Mouse (Mus musculus): ENCODE results near the gene Hcfc1r1. TPM values are rescaled to one million over a fixed set of nuclear protein-coding genes. Genes with fewer than 3 reads are reported as not detected.

Gene Hcfc1r1
- polyA plus RNA-seq, 1 experiment from 2014 or later, result 183 TPM

- peaks cover 5% of the 10 kb centered on the region; the same call in 1 of the 2 replicates for H3K4me1 ChIP-seq (replicated peaks; ENCODE audit: control insufficient read depth, insufficient read depth)
- TF ChIP-seq CTCF (IDR thresholded peaks at IDR 0.05; ENCODE audit: low read depth), result no peak
- TF ChIP-seq EP300 (optimal IDR thresholded peaks at IDR 0.05), result no peak
- H3K9ac ChIP-seq (ENCODE audit: low read length), result no peak overlapping the region
- H3K36me3 ChIP-seq (ENCODE audit: control insufficient read depth, insufficient read depth, low read length), result no peaks in the 10 kb centered on the region
- no peaks in the 10 kb centered on the region for H3K9me3 ChIP-seq (ENCODE audit: control insufficient read depth, low read length)
- 0 out of 2 replicates have a peak, but pooled peaks cover 2% of the 10 kb centered on the region for H3K27me3 ChIP-seq (ENCODE audit: control insufficient read depth, insufficient read depth, low read length)
- H3K4me2 ChIP-seq (replicated peaks; ENCODE audit: low read depth), result no peak overlapping the region
- DNase-seq (ENCODE audit: low spot score), result peak; percentile 81
- WGBS, result 48% methylated on average over 10 of the region's 10 CpGs
- H3K4me3 ChIP-seq (ENCODE audit: low read depth, low read length), result no peak overlapping the region
- H3K27ac ChIP-seq (replicated peaks), result no peak overlapping the region
- ATAC-seq (ENCODE audit: low FRiP score, low TSS enrichment), result peak; percentile 75
Observed at GRCm38 (mm10) chr17:23681086-23681485, 7.7 kb downstream of the Hcfc1r1 start.

GRCm38 (mm10) chr17:23682092-23682491 is 8.7 kb downstream of the Hcfc1r1 start:
- Histone ChIP-seq H3K27ac (replicated peaks) (no peak overlapping the region), H3K4me3 (ENCODE audit: low read depth, low read length) (no peak overlapping the region), H3K9me3 (ENCODE audit: control insufficient read depth, low read length) (no peaks in the 10 kb centered on the region), H3K4me1 (replicated peaks; ENCODE audit: control insufficient read depth, insufficient read depth) (peaks cover 5% of the 10 kb centered on the region; the same call in 1 of the 2 replicates), H3K4me2 (replicated peaks; ENCODE audit: low read depth) (no peak overlapping the region), H3K27me3 (ENCODE audit: control insufficient read depth, insufficient read depth, low read length) (0 out of 2 replicates have a peak, but pooled peaks cover 2% of the 10 kb centered on the region), H3K36me3 (ENCODE audit: control insufficient read depth, insufficient read depth, low read length) (no peaks in the 10 kb centered on the region), H3K9ac (ENCODE audit: low read length) (no peak overlapping the region)
- DNase-seq (ENCODE audit: low spot score) (no peak), ATAC-seq (ENCODE audit: low FRiP score, low TSS enrichment) (0 out of 2 replicates have a peak, but pooled peaks have one; percentile 12)
- no peak for TF ChIP-seq EP300 (optimal IDR thresholded peaks at IDR 0.05)
- TF ChIP-seq CTCF (IDR thresholded peaks at IDR 0.05; ENCODE audit: low read depth), result no peak
- WGBS, result 36% methylated on average over 4 of the region's 4 CpGs

- Histone ChIP-seq H3K4me3 (ENCODE audit: low read depth, low read length) (no peak overlapping the region), H3K27ac (replicated peaks) (no peak overlapping the region), H3K36me3 (ENCODE audit: control insufficient read depth, insufficient read depth, low read length) (no peaks in the 10 kb centered on the region), H3K9ac (ENCODE audit: low read length) (no peak overlapping the region), H3K27me3 (ENCODE audit: control insufficient read depth, insufficient read depth, low read length) (0 out of 2 replicates have a peak, but pooled peaks cover 2% of the 10 kb centered on the region), H3K9me3 (ENCODE audit: control insufficient read depth, low read length) (no peaks in the 10 kb centered on the region), H3K4me2 (replicated peaks; ENCODE audit: low read depth) (no peak overlapping the region), H3K4me1 (replicated peaks; ENCODE audit: control insufficient read depth, insufficient read depth) (peaks cover 4% of the 10 kb centered on the region; the same call in 1 of the 2 replicates)
- ATAC-seq (ENCODE audit: low FRiP score, low TSS enrichment) (no peak), DNase-seq (ENCODE audit: low spot score) (no peak)
- WGBS, result 84% methylated on average over 3 of the region's 3 CpGs
- TF ChIP-seq EP300 (optimal IDR thresholded peaks at IDR 0.05) (no peak), CTCF (IDR thresholded peaks at IDR 0.05; ENCODE audit: low read depth) (no peak)
Observed at GRCm38 (mm10) chr17:23682530-23682929, 9.1 kb downstream of the Hcfc1r1 start.

GRCm38 (mm10) chr17:23683226-23683625 is 9.8 kb downstream of the Hcfc1r1 start:
- no peaks in the 10 kb centered on the region for H3K36me3 ChIP-seq (ENCODE audit: control insufficient read depth, insufficient read depth, low read length)
- no peak overlapping the region for H3K4me2 ChIP-seq (replicated peaks; ENCODE audit: low read depth)
- 0 out of 2 replicates have a peak, but pooled peaks cover 2% of the 10 kb centered on the region for H3K27me3 ChIP-seq (ENCODE audit: control insufficient read depth, insufficient read depth, low read length)
- no peak for DNase-seq (ENCODE audit: low spot score)
- TF ChIP-seq EP300 (optimal IDR thresholded peaks at IDR 0.05) (no peak), CTCF (IDR thresholded peaks at IDR 0.05; ENCODE audit: low read depth) (no peak)
- H3K9ac ChIP-seq (ENCODE audit: low read length), result no peak overlapping the region
- WGBS, result 37% methylated on average over 15 of the region's 15 CpGs
- peaks cover 2% of the 10 kb centered on the region; the same call in 1 of the 2 replicates for H3K4me1 ChIP-seq (replicated peaks; ENCODE audit: control insufficient read depth, insufficient read depth)
- no peak for ATAC-seq (ENCODE audit: low FRiP score, low TSS enrichment)
- H3K4me3 ChIP-seq (ENCODE audit: low read depth, low read length), result no peak overlapping the region
- H3K27ac ChIP-seq (replicated peaks), result no peak overlapping the region
- H3K9me3 ChIP-seq (ENCODE audit: control insufficient read depth, low read length), result no peaks in the 10 kb centered on the region

- WGBS, result 29% methylated on average over 15 of the region's 15 CpGs
- no peak for TF ChIP-seq EP300 (optimal IDR thresholded peaks at IDR 0.05)
- no peak for TF ChIP-seq CTCF (IDR thresholded peaks at IDR 0.05; ENCODE audit: low read depth)
- ATAC-seq (ENCODE audit: low FRiP score, low TSS enrichment) (no peak), DNase-seq (ENCODE audit: low spot score) (no peak)
- Histone ChIP-seq H3K9me3 (ENCODE audit: control insufficient read depth, low read length) (no peaks in the 10 kb centered on the region), H3K4me1 (replicated peaks; ENCODE audit: control insufficient read depth, insufficient read depth) (peaks cover 2% of the 10 kb centered on the region; the same call in 1 of the 2 replicates), H3K36me3 (ENCODE audit: control insufficient read depth, insufficient read depth, low read length) (no peaks in the 10 kb centered on the region), H3K27ac (replicated peaks) (no peak within 1 kb of the TSS), H3K27me3 (ENCODE audit: control insufficient read depth, insufficient read depth, low read length) (0 out of 2 replicates have a peak, but pooled peaks cover 2% of the 10 kb centered on the region), H3K4me3 (ENCODE audit: low read depth, low read length) (no peak within 1 kb of the TSS), H3K4me2 (replicated peaks; ENCODE audit: low read depth) (no peak within 1 kb of the TSS), H3K9ac (ENCODE audit: low read length) (no peak within 1 kb of the TSS)
Observed at GRCm38 (mm10) chr17:23683856-23684672, 10.7 kb downstream of the Hcfc1r1 start, which contains the start of gene Cldn9. TSS of gene Cldn9 (minus strand) at chr17:23684026.

- Histone ChIP-seq H3K4me3 (ENCODE audit: low read depth, low read length) (no peak overlapping the region), H3K27me3 (ENCODE audit: control insufficient read depth, insufficient read depth, low read length) (no peaks in the 10 kb centered on the region), H3K36me3 (ENCODE audit: control insufficient read depth, insufficient read depth, low read length) (no peaks in the 10 kb centered on the region), H3K9me3 (ENCODE audit: control insufficient read depth, low read length) (no peaks in the 10 kb centered on the region), H3K9ac (ENCODE audit: low read length) (no peak overlapping the region), H3K4me1 (replicated peaks; ENCODE audit: control insufficient read depth, insufficient read depth) (no peaks in the 10 kb centered on the region), H3K27ac (replicated peaks) (no peak overlapping the region), H3K4me2 (replicated peaks; ENCODE audit: low read depth) (no peak overlapping the region)
- 61% methylated on average over 1 of the region's 1 CpGs for WGBS
- TF ChIP-seq CTCF (IDR thresholded peaks at IDR 0.05; ENCODE audit: low read depth) (no peak), EP300 (optimal IDR thresholded peaks at IDR 0.05) (no peak)
- DNase-seq (ENCODE audit: low spot score) (no peak), ATAC-seq (ENCODE audit: low FRiP score, low TSS enrichment) (no peak)
Observed at GRCm38 (mm10) chr17:23694491-23694890, 21.1 kb downstream of the Hcfc1r1 start.

All from stomach, postnatal 0 days (tissue).